Mouse (Mus musculus) kidney, embryonic 14.5 days (tissue): ENCODE data around the gene Traf6. TPM values are rescaled to one million over a fixed set of nuclear protein-coding genes. Genes with fewer than 3 reads are reported as not detected.

Source experiments
- ATAC-seq: fragments of 200-750 bp; cut with Nextera tagmentation; 2 replicates; pipeline ENCODE4 v1.8.0; 2017; ENCODE audit warnings: moderate number of reproducible peaks, mild to moderate bottlenecking, moderate TSS enrichment, moderate library complexity; ENCODE audit not compliant: low FRiP score, low TSS enrichment
- H3K27ac ChIP-seq: fragments of 300-500 bp; sonication (generic); 2 replicates; pipeline ENCODE4 v1.5.1; 2014; ENCODE audit warnings: low read depth, mild to moderate bottlenecking, low read length, moderate library complexity, mixed read lengths
- H3K27me3 ChIP-seq: fragments of 300-500 bp; sonication (generic); 2 replicates; pipeline ENCODE4 v1.6.1; 2014; ENCODE audit warnings: mild to moderate bottlenecking, low read length; ENCODE audit not compliant: control insufficient read depth, insufficient read depth
- H3K36me3 ChIP-seq: fragments of 300-500 bp; sonication (generic); 2 replicates; pipeline ENCODE4 v1.6.1; 2014; ENCODE audit warnings: low read length, mixed read lengths; ENCODE audit not compliant: control insufficient read depth, insufficient read depth
- H3K4me1 ChIP-seq: fragments of 300-500 bp; sonication (generic); 2 replicates; pipeline ENCODE4 v1.6.1; 2014; ENCODE audit warnings: low read length, mixed read lengths; ENCODE audit not compliant: control insufficient read depth, insufficient read depth
- H3K4me2 ChIP-seq: fragments of 300-500 bp; sonication (generic); replicated peaks from 2 replicates; pipeline ENCODE4 v1.6.1; 2014; ENCODE audit warnings: low read depth, mild to moderate bottlenecking, low read length
- H3K4me3 ChIP-seq: fragments of 300-500 bp; sonication (generic); 2 replicates; pipeline ENCODE4 v1.5.1; 2014; ENCODE audit warnings: mild to moderate bottlenecking, low read length
- H3K9ac ChIP-seq: fragments of 300-500 bp; sonication (generic); 2 replicates; pipeline ENCODE4 v1.6.1; 2014; ENCODE audit warnings: low read depth, mild to moderate bottlenecking, low read length, moderate library complexity
- H3K9me3 ChIP-seq: fragments of 300-500 bp; sonication (generic); 2 replicates; pipeline ENCODE4 v1.6.1; 2016; ENCODE audit warnings: low read length; ENCODE audit not compliant: control insufficient read depth
- WGBS: fragments of 180-500 bp; shearing (Covaris S2); extraction: QIAGEN DNeasy Blood & Tissue Kit; methylation state at CpG from one replicate; pipeline ENCODE4 v1.1.7; 2014; 5-methylcytosine and 5-hydroxymethylcytosine counted together
- polyA plus RNA-seq: library from polyadenylated mRNA; unstranded; fragments of >200 nt; fragmentation: Nextera tagmentation; extraction: Ambion mirVana; gene quantifications from 2 replicates; pipeline ENCODE4 v1.2.1, GENCODE M21; 2014

Traf6 gene
- polyA plus RNA-seq: 7.5 and 18.4 TPM in 2 replicates

- Histone ChIP-seq H3K9ac (peak within 1 kb of the TSS; percentile 93), H3K27ac (0 out of 2 replicates have a peak within 1 kb of the TSS, but pooled peaks have one; percentile 26), H3K27me3 (no peaks in the 10 kb centered on the region), H3K9me3 (no peaks in the 10 kb centered on the region), H3K36me3 (0 out of 2 replicates have a peak, but pooled peaks cover 1% of the 10 kb centered on the region), H3K4me1 (0 out of 2 replicates have a peak, but pooled peaks cover 5% of the 10 kb centered on the region), H3K4me2 (peak within 1 kb of the TSS; percentile 78), H3K4me3 (peak within 1 kb of the TSS; percentile 100)
- peak; percentile 96 for ATAC-seq
- WGBS: under 1% methylated on average over 66 of the region's 68 CpGs
These were observed at the start of gene Traf6 for GRCm38 (mm10) chr2:101678236-101679021. TSS of gene Traf6 (plus strand) at chr2:101678429.

GRCm38 (mm10) chr2:101638979-101639839 is 39.0 kb upstream of the Traf6 start:
- no peak overlapping the region for H3K4me2 ChIP-seq
- no peak overlapping the region for H3K9ac ChIP-seq
- H3K36me3 ChIP-seq: no peaks in the 10 kb centered on the region
- H3K4me3 ChIP-seq: no peak overlapping the region
- no peak for ATAC-seq
- H3K4me1 ChIP-seq: no peaks in the 10 kb centered on the region
- H3K27me3 ChIP-seq: no peaks in the 10 kb centered on the region
- no peaks in the 10 kb centered on the region for H3K9me3 ChIP-seq
- H3K27ac ChIP-seq: no peak overlapping the region
- WGBS: 26% methylated on average over 7 of the region's 7 CpGs

GRCm38 (mm10) chr2:101639840-101640350 is 38.3 kb upstream of the Traf6 start:
- no peak overlapping the region for H3K9ac ChIP-seq
- no peak overlapping the region for H3K27ac ChIP-seq
- no peaks in the 10 kb centered on the region for H3K9me3 ChIP-seq
- no peaks in the 10 kb centered on the region for H3K36me3 ChIP-seq
- no peaks in the 10 kb centered on the region for H3K4me1 ChIP-seq
- no peak for ATAC-seq
- no peak overlapping the region for H3K4me2 ChIP-seq
- H3K4me3 ChIP-seq: no peak overlapping the region
- WGBS: 84% methylated on average over 3 of the region's 3 CpGs
- no peaks in the 10 kb centered on the region for H3K27me3 ChIP-seq

DNA sequence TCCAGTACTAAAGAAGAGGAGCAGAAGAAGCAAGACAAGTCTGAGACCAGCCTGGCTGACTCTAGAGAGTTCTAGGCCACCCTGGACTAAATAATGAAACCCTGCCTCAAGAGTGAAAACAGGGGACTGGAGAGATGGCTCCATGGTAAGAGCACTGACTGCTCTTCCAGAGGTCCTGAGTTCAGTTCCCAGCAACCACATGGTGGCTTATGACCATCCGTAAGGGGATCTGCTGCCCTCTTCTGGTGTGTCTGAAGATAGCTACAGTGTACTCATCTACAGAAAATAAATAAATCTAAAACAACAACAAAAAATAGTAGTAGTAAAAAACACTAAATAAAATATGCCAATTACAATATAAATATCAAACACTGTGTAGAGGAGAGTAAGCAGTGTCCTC is 32.4 kb upstream of the Traf6 start:
- no peak overlapping the region for H3K4me3 ChIP-seq

DNA sequence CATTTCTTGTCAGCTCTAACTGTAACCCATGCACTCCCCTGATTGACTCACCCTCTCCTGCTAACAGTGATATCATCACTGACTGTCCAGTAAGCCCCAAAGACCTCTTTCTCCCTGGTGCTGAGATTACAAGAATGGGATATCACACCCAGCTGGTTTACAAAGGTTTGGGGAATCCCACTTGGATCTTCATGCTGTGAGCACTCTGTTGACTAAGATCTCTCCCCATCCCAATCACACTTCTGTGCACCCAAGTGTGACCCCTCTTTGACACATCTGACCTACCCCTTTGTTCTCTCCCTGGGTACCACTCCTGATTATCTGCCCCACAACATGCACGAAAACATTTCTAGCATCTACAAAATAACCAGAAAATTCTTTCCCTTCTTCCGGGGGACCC is 29.9 kb upstream of the Traf6 start:
- H3K4me3 ChIP-seq: no peak overlapping the region
- no peaks in the 10 kb centered on the region for H3K27me3 ChIP-seq
- H3K27ac ChIP-seq: no peak overlapping the region
- 88% methylated on average over 2 of the region's 2 CpGs for whole genome bisulfite sequencing
- ATAC-seq: no peak
- H3K4me2 ChIP-seq: no peak overlapping the region
- no peaks in the 10 kb centered on the region for H3K9me3 ChIP-seq
- no peak overlapping the region for H3K9ac ChIP-seq
- H3K4me1 ChIP-seq: no peaks in the 10 kb centered on the region
- no peaks in the 10 kb centered on the region for H3K36me3 ChIP-seq

More for the DNA sequence above, 32.4 kb upstream of the Traf6 start:
- 96% methylated on average over 1 of the region's 1 CpGs for WGBS
- Histone ChIP-seq H3K4me1 (no peaks in the 10 kb centered on the region), H3K9ac (no peak overlapping the region), H3K4me2 (no peak overlapping the region), H3K36me3 (no peaks in the 10 kb centered on the region), H3K27me3 (no peaks in the 10 kb centered on the region), H3K27ac (no peak overlapping the region), H3K9me3 (no peaks in the 10 kb centered on the region)
- no peak for ATAC-seq

DNA sequence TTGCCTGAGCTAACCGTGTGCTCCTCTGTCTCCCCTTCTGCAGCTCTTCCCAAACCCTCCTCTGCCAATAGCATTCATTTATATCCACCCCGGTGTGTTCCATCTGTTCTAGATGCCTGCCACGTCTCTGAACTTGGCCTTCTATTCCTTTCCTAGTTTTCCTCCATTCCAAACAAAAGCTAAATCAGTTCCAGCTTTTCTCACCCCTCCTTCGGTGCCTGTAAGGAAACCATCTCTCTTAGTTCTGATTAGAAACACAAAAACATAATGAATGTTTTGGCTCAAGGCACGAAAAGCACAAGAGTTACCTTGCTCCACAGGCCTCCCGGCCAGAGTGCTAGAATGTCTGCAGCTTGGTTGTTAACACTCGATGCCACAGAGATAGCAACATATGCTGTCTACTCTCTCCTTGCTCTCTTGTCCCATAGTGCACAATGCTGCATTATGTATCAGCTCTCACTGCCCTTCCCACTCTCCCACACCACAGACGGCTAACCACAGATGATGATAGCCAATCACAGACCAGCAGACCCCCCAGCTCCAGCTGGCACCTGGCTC is 29.0 kb upstream of the Traf6 start, which contains the start of the genes Rag1 and B230118H07Rik:
Gene Rag1, minus strand, starts transcription at position 388 of the 558 bp plus-strand sequence.
Gene B230118H07Rik, minus strand, starts transcription at position 419 of the 558 bp plus-strand sequence.
- Histone ChIP-seq H3K4me3 (no peak within 1 kb of the TSS), H3K9ac (no peak within 1 kb of the TSS), H3K36me3 (no peaks in the 10 kb centered on the region), H3K4me1 (no peaks in the 10 kb centered on the region), H3K9me3 (no peaks in the 10 kb centered on the region), H3K4me2 (no peak within 1 kb of the TSS; the same call in 1 of the 2 replicates), H3K27ac (no peak within 1 kb of the TSS), H3K27me3 (no peaks in the 10 kb centered on the region)
- ATAC-seq: no peak
- 47% methylated on average over 8 of the region's 8 CpGs for WGBS

- Histone ChIP-seq H3K9me3 (no peaks in the 10 kb centered on the region), H3K36me3 (no peaks in the 10 kb centered on the region), H3K4me3 (no peak overlapping the region), H3K9ac (no peak overlapping the region), H3K27ac (no peak overlapping the region), H3K4me2 (no peak overlapping the region), H3K27me3 (no peaks in the 10 kb centered on the region), H3K4me1 (no peaks in the 10 kb centered on the region)
- ATAC-seq: no peak
- WGBS: 67% methylated on average over 1 of the region's 1 CpGs
These were observed 27.8 kb upstream of the Traf6 start for GRCm38 (mm10) chr2:101650446-101650845.

DNA sequence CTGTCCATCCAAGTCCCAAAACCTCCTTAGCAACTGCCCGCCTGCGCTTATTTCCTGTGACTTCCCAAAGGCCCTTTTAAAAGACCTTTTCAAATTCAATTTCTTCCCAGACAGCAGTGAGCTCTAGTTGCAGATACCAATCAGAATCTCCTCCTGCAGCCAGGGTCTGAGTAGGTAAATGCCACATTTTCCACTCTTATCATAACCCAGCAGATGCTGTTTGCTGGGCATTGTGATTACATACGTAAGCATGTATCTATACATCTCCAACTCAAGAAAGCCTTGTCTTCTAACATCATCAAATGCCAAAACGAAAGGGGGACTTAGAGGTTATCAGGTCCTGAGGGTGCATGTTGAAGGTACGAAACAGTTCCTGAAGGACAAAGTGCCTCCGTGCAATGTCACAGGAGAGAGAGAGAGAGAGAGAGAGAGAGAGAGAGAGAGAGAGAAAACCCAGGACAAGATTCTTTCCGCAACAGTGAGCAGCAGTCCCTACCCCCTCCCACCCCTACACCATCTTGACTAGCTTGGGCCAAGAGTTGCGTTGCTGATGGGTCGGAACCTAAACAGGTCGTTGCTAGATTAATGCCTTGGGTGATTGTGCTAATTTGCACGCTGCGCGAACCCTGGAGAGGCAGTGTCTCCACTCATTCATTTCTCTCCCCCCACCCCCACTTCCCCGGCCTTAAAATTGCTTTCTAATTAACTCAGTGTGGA is 25.9 kb upstream of the Traf6 start:
- peak; percentile 81 for ATAC-seq
- Histone ChIP-seq H3K9ac (no peak overlapping the region), H3K27me3 (no peaks in the 10 kb centered on the region), H3K27ac (no peak overlapping the region), H3K36me3 (no peaks in the 10 kb centered on the region), H3K9me3 (no peaks in the 10 kb centered on the region), H3K4me2 (peak overlapping the region; percentile 51), H3K4me3 (peak overlapping the region; percentile 17; the same call in 1 of the 2 replicates), H3K4me1 (no peaks in the 10 kb centered on the region)
- 44% methylated on average over 14 of the region's 14 CpGs for WGBS
